Mouse (Mus musculus) B cell, adult 2 months (primary cell): ENCODE measurements around the gene Ctu2.
A peak's percentile ranks its signal among the peaks of the same experiment; 100 is the strongest.

Experiments
- DNase-seq, 2 experiments: peaks; one replicate each; pipeline ENCODE4 v3.0.0; 2022

Ctu2 gene

GRCm38 (mm10) chr8:122497016-122497734, 21.2 kb downstream of the Ctu2 start:
- DNase-seq, result no peak

DNA sequence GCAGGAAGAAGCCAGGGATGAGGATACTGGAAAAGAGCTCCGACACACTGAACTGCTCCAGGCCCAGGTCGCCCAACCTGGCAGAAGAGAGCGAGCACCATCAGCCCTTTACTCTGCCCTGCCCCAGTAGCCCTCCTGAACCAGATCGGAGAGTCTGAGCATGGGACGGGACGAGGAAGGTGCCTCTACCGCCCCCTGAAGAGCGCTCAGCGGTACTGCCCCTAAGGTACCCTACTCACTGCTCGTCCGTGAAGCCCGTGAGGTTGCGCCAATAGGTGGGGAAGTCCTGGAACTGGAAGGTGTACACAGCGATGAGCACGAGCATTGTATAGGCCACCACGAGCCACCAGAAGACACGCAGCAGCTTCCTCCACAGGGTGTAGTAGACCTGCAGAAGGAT, 22.0 kb downstream of the Ctu2 start:
- DNase-seq, result peak; percentile 34 to 44

- peak; percentile 89 to 91 for DNase-seq
Observed at GRCm38 (mm10) chr8:122500856-122501255, 24.9 kb downstream of the Ctu2 start.

DNA sequence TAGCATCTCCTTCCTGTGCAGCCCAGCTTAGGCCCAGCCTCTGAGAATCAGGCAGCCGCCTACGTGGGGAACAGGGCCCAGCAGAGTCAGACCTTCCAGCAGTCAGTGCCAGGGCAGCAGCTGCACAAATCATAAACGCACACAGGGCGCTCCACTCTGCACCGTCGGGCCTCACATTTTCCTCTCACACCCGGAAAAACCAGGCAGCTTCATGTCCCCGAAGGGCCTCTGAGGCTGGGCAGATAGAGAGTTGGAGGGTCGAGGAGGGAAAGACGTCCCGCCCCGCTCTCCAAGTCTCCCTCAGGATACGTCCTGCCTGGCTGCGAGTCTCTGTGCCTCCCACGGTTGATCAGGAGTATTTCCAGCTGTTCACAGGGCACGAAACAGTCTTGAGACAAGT, 35.6 kb downstream of the Ctu2 start:
- DNase-seq, result no peak

DNA sequence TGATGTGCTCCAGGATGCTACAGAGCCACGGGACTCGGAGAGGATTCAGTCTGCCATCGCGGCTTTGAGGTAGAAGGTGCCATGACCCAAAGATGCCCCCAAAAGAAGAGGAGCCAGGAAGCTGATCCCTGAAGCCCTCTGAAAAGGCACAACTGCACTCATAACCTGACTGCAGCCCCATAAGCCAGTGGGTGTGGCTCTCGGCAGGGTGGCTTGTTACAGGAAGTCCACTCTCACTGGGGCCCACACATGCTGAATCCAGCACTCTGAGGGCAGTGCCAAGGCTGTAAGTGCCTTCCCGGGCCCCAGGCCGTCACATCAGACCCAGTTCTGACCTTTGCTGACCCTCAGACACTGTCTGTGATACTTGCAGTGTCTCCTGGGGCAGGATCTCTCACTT, 36.4 kb downstream of the Ctu2 start:
- DNase-seq, result no peak

- no peak for DNase-seq
Observed at GRCm38 (mm10) chr8:122515699-122516098, 39.8 kb downstream of the Ctu2 start.

GRCm38 (mm10) chr8:122517541-122518190, 41.7 kb downstream of the Ctu2 start:
- no peak for DNase-seq

DNA sequence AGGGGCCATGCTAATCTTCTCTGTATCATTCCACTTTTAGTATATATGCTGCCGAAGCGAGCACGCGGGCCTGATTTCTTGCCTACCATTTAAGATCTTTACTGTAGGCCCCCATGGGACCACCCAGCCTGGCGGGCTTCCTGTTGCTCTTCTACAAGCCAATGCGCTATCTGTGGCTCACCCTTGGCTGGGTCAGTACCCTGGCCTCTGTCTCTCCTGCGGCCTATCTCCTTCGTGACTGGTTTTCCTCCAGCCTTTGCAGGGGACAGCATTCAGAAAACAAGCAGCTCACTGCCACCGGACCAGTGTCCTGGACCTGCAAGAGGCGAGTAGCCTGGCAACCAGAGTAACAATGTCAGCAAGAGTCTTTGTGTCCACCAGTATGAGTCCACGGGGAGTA, 44.7 kb downstream of the Ctu2 start:
- no peak for DNase-seq

GRCm38 (mm10) chr8:122522796-122523651, 47.1 kb downstream of the Ctu2 start:
- DNase-seq, result no peak

DNA sequence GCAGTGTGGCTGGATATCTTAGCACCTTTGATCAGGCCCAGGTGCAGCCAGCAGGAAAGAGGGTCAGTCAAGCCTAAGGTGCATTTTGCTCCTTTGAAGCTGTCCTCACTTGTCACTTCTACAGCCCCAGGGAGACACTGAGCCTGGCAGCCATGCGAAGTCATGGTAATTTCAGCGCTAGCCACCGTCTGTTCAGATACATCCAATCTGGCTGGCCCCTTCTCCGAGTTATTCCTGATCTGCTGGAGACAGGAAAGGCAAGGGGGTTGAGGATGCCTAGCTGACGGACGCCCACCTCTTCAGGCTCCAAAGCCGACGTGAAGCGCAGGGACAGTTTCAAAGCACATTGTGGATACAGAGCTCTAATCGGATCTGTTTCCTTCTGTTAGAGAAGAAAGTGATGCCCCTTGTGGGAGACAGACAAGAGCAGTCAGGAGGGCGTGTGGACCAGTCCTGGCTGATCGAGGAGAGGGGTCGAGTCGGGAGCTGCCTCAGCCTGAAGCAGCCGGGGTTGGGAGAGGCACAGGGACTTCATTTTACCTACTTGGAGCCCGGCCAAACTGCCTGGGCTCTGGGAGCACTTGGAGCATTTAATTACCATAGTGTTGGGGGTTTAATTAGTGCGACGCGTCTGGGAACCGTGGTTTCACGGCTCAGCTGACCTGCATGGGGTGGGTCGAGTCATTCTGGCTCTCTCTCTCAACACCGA, 47.9 kb downstream of the Ctu2 start:
- no peak for DNase-seq

GRCm38 (mm10) chr8:122524506-122524905, 48.6 kb downstream of the Ctu2 start:
- no peak for DNase-seq

GRCm38 (mm10) chr8:122525004-122525403, 49.1 kb downstream of the Ctu2 start:
- DNase-seq, result no peak

GRCm38 (mm10) chr8:122526084-122526483, 50.1 kb downstream of the Ctu2 start:
- DNase-seq, result no peak

DNA sequence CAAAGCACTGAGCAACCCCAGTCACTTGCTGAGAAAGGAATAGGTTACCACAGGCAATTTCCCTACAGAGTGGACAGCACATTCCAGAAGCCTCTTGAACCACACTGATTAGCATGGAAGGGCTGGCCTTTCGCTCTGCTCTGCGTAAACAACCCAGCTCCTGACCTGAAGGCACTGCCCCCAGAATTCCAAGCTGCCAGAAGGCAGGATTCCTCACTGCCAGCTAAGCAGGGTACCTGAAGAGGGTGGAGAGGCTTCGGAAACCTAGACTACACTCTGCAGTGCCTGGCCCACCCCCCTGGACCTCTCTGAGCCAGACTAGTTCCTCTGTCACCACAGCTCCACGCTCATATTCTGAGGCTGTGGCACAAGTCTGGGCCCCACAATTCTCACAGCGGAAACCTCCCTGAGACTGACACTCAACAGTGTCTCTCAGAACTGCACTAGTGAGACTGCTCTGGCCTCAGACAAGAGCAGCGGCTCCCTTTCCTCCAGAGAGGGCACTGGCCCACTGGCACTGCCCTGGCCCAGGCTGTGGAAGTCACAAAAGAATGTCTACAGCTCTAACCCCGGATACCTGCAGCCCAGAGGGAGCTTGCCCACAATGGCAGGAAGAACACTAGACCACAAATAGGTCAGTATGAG, 50.7 kb downstream of the Ctu2 start:
- DNase-seq, result no peak

DNA sequence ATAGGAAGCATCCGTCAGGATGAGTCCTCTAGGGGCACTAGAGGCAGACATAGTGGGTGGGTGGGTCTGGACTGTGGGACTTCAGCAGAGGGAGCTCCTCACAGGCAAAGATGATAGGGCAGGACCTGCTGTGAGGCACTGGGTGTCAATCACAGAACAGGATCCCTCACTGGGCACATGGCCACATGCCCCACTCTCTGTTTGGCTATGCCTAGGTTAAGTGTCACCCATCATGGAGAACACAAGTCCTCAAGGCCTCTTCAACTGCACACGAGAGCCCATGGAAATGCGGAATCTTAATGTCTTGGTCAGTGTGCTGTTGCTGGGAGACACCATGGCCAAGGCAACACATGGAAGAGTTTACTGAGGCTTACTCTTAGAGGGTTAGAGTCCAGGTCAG, 52.0 kb downstream of the Ctu2 start:
- DNase-seq, result no peak

- DNase-seq, result no peak
Observed at GRCm38 (mm10) chr8:122529159-122529558, 53.2 kb downstream of the Ctu2 start.

- DNase-seq, result no peak
Observed at GRCm38 (mm10) chr8:122531312-122531711, 55.4 kb downstream of the Ctu2 start.
